Mouse (Mus musculus) urinary bladder, postnatal 10 days (tissue): Measurements from ENCODE around the gene Alyref2.
"Not testable (repeated sequence)": the region's sequence is repeated elsewhere in the genome, so short reads cannot be mapped to it uniquely, and the experiment has no call there.

ENCODE experiments used
- DNase-seq: peaks from one replicate; pipeline ENCODE4 v3.0.0; 2022; ENCODE audit warnings: low spot score

Gene Alyref2

DNA sequence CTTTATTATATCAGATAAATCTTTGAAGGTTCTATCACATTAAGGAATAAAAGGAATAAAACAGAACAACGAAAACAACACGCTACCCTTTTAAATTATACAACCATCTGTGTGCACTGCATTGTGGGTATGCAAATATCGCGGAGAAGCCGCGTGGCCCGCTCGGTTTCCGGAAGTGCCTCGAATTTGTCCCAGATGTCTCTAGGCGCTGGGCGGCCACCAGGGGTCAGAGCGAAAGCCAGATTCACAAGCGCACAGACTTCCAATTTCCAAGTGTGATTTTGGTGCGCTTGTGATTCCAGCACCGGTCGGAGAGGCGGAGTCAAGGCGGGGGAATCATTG lies at the start of gene Alyref2:
Alyref2 (plus strand) TSS at position 229 of the 342 bp plus-strand sequence.
- DNase-seq, result peak; percentile 83

DNA sequence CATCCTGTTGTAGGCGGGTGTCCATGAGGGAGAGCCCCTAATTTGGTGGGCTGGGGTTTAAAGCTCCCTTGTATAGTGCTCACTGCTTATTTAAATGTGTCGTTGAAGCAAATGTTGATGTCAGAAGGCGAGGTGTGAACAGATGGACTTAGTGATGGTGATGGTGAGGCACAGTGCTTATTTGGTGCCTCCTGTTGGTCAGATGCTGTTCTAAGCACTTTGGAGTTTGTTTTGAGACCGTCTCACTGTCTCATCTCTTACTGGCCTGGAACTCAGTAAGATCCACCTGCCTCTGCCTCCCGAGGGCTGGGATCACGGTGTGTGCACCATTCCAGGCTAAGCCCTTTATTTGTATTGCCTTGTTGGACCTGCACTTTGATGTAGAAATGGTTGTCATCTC lies 48.4 kb upstream of the Alyref2 start:
- DNase-seq, result no peak

DNA sequence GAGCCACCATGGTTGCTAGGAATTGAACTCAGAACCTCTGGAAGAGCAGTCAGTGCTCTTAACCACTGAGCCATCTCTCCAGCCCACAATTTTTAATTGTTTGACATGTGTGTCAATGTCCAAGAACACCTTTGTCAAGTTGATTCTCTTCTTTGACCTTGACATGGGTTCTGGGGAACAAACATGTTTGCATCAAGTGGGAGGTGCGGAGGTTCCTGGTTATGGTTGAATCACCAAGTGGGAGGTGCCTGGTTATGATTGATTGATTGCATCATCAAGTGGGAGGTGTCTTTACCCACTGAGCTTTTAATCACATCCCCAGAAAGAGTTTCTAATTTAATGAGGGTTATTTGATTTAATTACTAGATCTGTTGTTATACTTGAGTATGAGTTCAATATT lies 45.7 kb upstream of the Alyref2 start:
- no peak for DNase-seq

DNA sequence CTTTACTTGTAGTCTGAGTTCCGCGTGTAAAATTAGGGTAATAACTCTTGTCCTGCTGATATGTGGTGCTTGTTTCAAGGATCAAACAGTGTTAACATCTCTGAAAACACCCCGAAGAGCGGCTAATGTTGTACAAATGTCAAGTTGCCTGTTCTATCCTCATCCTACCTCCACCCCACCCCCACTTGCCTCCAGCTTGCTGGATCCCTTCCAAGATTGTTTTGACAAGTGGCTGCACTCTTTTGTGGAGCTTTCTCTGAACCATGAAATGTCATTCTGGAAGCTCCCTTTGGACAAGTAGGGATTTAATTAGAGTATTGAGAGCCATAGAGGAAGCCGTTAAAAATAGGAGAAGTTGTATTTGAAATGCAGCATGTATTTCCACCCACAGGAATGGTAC lies 43.5 kb upstream of the Alyref2 start:
- DNase-seq, result no peak

DNA sequence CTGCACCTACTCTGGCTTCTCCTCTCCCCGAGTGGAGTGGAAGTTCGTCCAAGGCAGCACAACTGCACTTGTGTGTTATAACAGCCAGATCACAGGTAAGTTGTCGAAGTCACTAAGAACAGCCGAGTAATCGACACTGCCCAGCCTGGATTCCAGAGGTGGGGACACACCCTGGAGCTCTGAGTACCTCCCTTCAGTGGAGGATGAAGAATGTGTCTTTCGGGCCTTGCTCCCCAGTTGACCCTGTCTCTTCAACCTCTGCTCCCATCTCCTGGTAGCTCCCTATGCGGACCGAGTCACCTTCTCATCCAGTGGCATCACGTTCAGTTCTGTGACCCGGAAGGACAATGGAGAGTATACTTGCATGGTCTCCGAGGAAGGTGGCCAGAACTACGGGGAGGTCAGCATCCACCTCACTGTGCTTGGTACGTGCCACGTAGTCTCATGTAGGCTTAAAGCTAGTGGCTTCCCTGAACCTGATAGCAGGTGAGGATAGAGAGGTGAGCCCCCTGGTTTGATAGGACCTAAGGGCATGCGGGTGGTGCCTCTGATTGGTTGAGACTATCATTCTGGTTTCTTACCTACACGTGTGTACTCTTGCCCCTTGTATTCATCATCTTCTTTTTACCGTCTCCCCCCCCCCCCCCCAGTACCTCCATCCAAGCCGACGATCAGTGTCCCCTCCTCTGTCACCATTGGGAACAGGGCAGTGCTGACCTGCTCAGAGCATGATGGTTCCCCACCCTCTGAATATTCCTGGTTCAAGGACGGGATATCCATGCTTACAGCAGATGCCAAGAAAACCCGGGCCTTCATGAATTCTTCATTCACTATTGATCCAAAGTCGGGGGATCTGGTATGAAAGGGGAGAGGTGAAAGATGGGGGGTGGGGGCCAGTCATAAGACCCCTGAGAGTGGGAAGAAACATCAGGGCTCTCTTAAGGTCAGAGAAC lies 42.5 kb upstream of the Alyref2 start:
- no peak for DNase-seq

DNA sequence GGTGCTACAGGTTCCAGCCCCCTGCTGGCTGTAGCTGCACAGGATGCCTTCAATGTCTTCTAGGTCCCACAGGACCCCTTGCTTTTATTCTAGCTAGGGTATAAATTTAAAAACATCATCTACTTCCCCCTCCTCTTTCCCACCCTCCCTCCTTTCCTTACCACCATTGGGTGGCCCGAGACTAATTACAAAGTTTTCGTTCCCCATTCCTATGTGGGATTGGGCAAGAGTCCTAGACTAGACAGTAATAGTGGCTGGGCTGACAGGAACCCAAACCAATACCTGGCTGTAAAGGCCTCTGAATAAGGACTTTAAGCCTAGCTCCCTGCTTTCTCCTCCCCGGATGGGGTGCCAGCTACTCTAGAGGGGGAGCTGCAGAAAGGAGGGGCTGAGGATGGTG lies 40.1 kb upstream of the Alyref2 start:
- DNase-seq, result no peak

DNA sequence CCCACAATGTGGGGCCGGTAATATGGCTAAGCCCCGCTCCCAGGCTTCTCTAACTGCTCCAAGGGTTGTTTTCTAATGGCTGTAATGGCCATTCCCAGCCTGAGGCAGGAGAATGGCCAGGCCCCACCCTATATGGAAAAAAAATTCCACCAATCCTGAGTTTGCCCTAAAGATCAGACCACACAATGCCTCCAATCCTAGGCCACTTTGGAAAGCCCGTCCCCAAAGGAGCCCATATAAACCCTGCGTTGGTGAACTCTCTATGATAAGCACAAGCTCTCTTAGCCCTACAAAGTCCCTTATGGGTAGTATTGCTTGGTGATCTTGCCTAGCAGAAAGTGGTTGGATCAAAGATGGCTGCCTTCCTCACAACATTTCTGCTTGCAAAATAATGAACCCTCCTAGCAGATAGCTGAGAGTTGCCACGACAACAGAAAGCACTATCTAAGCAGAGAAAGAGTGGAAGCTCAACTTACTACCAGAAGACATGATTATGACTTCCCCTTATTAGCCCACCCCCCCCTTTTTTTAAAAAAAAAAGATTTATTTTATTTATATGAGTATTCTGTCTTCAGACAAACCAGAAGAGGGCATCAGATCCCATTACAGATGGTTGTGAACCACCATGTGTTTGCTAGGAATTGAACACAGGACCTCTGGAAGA lies 37.4 kb upstream of the Alyref2 start:
- no peak for DNase-seq

DNA sequence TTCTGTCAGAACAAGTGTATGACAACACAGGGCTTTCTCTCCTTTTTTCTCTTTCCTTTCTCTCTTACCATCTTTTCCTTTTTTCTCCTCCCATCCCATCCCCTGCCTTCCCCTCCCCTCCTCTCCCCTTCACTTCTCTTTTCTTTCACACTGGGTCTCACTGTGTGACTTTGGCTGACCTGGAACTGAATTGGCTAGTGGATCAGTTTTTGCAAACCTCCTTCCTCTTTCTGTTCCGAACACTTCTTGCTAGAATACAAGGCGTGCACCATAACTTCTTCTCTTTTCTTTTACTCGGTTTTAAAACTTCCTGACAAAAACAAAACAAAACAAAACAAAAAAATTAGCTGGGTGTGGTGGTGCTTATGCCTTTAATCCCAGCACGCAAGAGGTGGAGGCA lies 36.7 kb upstream of the Alyref2 start:
- no peak for DNase-seq

DNA sequence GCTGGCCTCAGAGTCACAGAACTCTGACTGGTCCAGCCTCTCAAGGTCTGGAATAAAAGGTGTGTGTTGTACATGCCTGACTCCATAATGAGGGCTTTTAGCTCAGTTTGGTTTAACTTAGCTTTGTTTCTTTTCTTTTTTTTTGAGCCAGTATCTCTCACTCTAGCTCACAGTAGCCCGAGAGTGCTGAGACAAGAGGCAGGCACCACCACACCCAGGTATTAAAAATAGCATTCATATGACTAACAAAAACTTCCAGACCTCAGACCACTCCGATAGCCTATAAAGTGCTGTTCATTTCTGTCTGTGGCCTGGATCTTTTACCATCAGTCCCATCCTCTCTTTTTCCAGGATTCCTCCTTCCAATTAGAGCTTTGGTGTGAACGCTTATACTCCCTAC lies 33.6 kb upstream of the Alyref2 start:
- DNase-seq, result no peak

DNA sequence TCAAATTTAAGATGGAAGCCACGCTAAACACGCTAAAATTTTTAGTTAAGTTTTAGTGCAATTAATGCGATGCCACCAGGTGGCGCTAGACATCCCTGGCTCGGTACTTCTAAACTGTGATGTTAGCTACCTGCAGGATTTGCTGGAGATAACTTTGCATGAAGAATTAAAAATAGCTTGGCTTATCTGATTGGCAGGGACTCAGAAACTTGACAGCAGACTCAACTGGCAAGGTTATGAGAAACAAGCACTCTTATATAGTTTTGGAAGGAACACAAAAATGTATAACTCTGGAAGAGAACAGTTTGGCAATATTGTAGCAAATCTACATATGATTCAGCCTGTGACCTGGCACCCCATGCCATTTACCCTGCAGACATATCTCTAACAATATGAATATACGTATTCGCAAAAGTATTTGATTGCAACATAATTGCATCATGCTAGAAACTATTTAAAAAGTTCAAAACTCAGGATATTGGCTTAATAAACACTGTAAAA lies 32.9 kb upstream of the Alyref2 start:
- no peak for DNase-seq

DNA sequence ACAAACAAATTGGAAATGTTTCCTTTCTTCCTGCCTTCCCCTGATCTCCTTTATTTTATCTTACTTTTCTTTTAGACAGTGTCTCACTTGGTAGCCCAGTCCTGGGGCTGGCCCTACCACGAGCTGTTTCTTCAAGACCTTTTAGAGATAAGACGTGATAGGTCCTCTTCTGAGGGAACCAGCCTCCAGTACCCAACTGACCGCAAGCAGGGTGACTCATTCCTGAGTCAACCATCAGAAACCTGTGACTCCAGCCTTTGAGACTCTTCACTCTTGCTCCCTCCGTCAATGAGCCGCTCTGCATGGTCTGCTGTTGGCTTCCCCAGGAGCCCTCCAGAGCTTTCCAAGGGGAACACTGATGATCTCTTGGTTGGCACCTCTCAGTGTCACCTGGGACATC lies 32.4 kb upstream of the Alyref2 start:
- no peak for DNase-seq

DNA sequence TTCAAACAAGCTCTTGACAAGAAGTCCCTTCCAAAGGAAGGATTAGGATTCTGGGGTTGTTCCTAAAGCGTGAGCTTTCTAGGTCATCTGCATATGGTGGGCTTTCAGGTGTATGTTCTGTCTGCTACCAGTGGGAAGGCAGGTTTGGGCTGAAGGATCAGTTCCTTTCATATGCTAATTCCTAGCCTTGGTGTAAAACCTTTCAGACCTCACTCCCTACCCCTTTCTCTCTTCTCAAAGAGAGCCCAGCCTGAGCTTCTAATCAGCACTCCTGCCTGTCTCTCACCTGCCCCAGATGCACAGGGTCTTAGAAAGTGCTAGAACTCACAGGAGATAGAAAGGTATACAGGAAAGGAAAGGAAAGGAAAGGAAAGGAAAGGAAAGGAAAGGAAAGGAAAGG lies 31.8 kb upstream of the Alyref2 start:
- DNase-seq, result no peak

DNA sequence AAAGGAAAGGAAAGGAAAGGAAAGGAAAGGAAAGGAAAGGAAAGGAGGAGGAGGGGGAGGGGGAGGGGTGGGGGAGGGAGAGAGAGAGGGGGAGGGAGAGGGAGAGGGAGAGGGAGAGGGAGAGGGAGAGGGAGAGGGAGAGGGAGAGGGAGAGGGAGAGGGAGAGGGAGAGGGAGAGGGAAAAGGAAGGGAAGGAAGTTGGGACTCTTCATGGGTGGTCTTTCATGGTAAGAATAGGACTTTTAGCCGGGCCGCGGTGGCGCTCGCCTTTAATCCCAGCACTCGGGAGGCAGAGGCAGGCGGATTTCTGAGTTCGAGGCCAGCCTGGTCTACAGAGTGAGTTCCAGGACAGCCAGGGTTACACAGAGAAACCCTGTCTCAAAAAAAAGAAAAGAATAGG lies 31.3 kb upstream of the Alyref2 start:
- not testable (repeated sequence) for DNase-seq

DNA sequence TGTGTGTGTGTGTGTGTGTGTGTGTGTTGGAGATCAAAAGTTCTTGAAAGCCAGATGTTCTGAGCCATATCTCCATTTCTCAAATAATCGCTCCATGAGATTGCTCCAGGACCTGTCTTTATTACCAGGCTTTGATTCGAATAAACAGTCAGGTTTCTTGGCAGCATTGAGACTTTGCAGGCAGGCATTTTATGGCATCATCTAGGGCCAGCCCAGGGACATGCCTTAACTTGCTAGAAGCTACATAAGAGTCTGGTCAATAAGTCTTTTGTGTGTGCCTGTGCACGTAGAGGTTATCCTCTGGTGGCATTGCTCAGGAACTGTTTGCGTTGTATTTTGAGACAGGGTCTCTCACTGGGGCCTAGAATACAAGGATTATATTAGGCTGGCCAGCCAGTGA lies 29.8 kb upstream of the Alyref2 start:
- DNase-seq, result no peak

DNA sequence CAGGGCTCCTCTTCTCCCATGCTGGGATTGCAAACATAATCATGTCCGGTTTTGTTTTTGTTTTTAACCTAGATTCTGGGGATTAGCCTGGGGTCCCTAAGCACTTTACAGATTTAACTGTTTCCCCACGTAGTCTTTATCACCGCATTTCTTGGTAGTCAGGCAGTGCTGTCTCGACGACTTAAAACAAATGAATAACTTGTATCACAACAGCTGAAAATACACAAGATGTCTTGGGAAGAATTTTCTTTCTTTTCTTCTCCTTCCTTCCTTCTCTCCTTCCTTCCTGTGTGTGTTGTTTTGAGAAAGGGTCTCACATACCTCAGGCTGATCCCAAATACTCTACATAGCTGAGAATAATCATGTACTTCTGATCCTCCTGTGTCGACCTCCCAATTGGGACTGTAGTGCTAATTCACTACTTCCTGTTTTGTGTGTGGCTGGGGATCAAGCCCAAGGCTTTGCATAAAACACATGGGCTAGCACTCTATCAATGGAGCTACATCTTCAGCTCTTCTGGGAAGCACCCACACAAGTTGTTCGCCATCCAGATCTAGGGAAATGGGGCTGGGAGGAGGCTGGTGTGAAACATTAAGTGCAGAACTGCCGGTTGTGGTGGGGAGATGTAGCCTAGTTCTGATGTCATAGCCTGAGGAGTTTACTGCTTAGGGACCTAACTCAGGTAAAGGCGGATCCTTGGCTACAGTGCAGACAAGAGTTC lies 29.2 kb upstream of the Alyref2 start:
- DNase-seq, result no peak

DNA sequence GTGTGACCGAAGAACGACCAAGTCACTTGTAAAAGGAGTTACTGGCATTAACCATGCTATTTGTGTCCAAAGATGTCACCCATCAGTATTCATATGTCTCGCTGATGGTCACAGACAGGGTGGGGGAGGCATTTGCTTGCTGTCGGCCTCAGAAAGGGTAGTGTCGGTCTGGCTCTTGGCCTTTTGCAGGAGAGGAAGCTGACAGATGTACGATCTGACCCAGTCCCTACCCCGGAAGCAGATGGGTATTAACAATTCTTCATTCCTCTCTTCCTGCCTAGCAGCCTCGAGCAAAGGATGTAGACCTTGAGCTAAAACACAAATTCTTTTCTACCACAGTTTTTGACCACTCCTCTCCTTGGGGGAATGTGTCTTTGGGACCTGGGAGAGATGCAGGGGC lies 26.2 kb upstream of the Alyref2 start:
- DNase-seq, result no peak

DNA sequence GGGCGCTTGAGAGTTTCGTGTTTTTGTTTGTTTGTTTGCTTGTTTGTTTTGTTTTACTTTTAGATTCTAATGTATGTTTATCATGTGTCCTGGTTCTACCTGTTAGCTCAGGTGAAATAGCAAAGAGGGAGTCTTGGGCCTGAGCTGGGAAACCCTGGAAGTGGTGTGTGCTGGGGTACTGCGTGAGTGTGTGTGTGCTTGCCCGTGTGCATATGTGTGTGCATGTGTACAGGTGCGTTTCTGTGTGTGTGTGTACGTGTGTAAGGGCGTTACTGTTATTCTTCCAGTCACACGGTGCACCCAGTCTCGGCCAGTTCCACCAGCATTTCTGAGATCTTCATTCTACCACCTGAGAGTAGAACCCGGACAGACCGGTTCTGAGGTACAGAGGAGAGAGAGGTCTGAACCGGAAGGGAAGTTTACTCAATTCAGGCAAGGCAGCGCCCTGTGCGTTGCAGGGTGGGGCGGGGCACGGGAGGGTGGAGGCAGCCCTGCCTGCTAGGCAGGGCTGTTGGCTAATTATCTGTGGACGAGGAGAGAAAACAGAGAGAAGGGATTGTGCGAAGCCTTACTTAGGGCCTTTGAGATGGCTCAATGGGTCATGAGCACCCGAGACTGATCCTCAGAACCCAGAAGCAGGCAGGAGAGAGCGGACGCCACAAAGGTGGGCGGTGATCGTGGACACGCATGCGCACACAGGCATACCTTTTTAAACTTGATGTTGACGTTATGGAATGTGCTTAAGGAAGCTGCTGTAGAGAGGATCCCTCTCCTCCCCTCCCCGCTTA lies 25.3 kb upstream of the Alyref2 start:
- DNase-seq, result no peak

DNA sequence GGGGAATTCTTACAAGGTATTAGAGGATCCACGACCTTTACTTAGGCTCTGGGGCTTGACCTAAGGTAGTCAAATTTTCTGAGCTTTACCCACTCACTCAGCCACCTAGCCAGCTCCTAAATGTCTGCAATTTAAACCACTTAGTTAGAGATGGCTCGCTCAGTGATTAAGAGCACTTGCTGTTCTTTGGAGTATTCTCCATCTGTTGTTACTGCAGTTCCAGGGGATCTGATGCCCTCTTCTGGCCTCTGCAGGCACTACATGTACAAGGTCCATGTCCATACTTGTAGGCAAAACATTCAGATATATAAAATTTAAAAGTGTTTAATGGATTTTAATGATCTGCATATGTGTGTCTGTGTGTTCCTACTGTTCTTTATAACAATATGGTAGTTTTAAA lies 24.3 kb upstream of the Alyref2 start:
- DNase-seq, result no peak

DNA sequence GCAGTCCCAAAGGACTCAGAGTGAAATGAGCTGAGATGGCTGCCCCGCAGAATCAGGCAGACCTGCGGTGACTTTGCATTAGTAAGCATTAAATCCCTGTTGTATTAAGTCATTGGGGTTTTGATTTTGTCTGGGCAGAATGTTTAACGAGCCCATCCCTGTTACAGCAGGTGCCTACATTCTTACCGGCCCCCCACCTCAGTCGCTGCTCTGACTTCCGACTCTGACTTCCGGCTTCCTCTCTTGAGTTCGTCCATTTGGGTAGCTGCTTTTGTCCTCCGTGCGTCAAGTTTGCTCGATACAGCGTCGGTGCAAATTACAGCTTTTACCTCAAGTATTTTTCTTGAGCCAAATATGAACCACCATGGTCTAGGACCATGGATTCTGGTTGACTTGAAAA lies 9.0 kb upstream of the Alyref2 start:
- DNase-seq, result no peak

DNA sequence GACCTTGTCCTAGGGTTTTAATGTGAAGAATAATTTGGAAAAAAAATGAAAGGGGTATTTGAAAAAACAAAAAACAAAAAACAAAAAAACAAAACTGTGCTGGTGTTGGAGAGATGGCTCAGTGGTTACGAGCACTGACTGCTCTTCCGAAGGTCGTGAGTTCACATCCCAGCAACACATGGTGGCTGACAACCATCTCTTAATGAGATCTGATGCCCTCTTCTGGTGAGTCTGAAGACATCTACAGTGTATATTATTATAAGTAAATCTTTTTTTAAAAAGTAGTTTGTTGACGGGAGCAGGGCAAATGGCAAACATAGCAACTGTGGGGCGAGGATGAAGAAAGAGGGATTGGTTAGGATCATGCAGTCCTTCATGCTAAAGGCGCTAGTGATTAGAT lies 7.9 kb upstream of the Alyref2 start:
- no peak for DNase-seq

DNA sequence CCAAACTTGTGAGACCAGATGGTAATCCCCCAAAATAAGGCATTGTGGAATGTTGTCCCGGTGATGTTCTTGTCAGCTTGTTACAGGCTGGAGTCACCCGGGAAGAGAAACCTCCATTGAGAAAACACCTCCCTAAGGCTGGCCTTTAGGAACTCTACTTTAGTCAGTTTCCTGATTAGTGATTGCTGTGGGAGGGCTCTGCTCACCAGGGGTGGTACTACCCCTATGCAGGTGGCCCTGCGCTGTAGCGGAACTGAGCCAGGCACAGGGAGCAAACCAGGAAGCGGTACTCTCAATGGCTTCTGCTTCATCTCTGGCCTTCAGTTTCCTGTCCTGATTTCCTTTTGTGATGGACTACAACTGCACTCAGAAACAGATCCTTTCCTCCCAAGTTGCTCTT lies 3.4 kb upstream of the Alyref2 start:
- DNase-seq, result no peak

DNA sequence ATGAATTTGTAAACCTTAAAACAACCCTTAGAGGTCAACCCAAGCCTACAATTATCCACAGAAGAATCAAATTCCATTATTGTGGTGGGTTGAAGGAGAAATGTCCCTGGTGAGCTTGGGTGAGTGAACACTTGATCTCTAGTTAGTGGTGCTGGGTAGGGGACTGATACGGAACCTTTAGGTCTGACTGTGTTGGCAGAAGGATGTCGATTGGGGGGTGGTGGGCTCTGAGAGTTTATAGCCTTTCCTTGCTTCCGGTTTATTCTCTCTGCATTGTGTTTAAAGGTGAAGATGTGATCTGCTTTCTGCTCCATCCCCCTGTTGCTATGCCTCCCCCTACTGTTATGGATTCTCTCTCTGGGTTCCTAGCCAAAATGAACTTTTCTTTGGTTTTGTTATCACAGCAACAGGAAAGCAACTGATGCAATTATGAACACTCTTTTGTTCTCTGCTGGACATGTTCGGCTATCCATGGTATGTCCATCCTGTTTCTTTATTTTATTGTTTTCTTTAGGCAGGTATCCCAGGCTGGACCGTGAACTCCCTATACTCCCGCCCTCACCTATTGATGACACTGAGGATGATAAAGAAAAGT lies 2.2 kb upstream of the Alyref2 start:
- no peak for DNase-seq
